Mouse (Mus musculus) CD8-positive naive resting alpha-beta T cell, adult 2 months (primary cell): ENCODE results near the gene Pdzd2.

Source experiments
- DNase-seq, 2 experiments: peaks; one replicate each; pipeline ENCODE4 v3.0.0; 2022; ENCODE audit warnings: low read depth in 2 of 2, low spot score in 2 of 2

Gene Pdzd2

GRCm38 (mm10) chr15:12362001-12362700, 377.6 kb downstream of the Pdzd2 start:
- no peak for DNase-seq

- no peak for DNase-seq
Measured at GRCm38 (mm10) chr15:12360519-12361212, 379.1 kb downstream of the Pdzd2 start.

- no peak for DNase-seq
Measured at GRCm38 (mm10) chr15:12358384-12358783, 381.3 kb downstream of the Pdzd2 start.

GRCm38 (mm10) chr15:12357459-12357858, 382.3 kb downstream of the Pdzd2 start:
- no peak for DNase-seq

- DNase-seq, result no peak
Measured at GRCm38 (mm10) chr15:12355907-12356306, 383.8 kb downstream of the Pdzd2 start.

- DNase-seq, result no peak
Measured at GRCm38 (mm10) chr15:12355261-12355660, 384.5 kb downstream of the Pdzd2 start.

- DNase-seq, result no peak
Measured at GRCm38 (mm10) chr15:12354281-12354810, 385.4 kb downstream of the Pdzd2 start.

- no peak for DNase-seq
Measured at GRCm38 (mm10) chr15:12351470-12351869, 388.3 kb downstream of the Pdzd2 start.

- DNase-seq, result no peak
Measured at GRCm38 (mm10) chr15:12349840-12350239, 389.9 kb downstream of the Pdzd2 start.

- no peak for DNase-seq
Measured at GRCm38 (mm10) chr15:12348950-12349349, 390.8 kb downstream of the Pdzd2 start.

- DNase-seq, result no peak
Measured at GRCm38 (mm10) chr15:12346916-12347315, 392.8 kb downstream of the Pdzd2 start.

GRCm38 (mm10) chr15:12341401-12341758, 398.3 kb downstream of the Pdzd2 start:
- DNase-seq, result no peak

GRCm38 (mm10) chr15:12340536-12341400, 399.0 kb downstream of the Pdzd2 start:
- no peak for DNase-seq

- DNase-seq, result no peak
Measured at GRCm38 (mm10) chr15:12337779-12338137, 402.0 kb downstream of the Pdzd2 start.

- DNase-seq, result no peak
Measured at GRCm38 (mm10) chr15:12337030-12337778, 402.5 kb downstream of the Pdzd2 start.

- DNase-seq, result no peak
Measured at GRCm38 (mm10) chr15:12334381-12334780, 405.3 kb downstream of the Pdzd2 start.

GRCm38 (mm10) chr15:12331300-12331699, 408.4 kb downstream of the Pdzd2 start:
- DNase-seq, result no peak

GRCm38 (mm10) chr15:12330892-12331291, 408.8 kb downstream of the Pdzd2 start:
- no peak for DNase-seq

GRCm38 (mm10) chr15:12330389-12330788, 409.3 kb downstream of the Pdzd2 start:
- DNase-seq, result no peak

- no peak for DNase-seq
Measured at GRCm38 (mm10) chr15:12324326-12324725, 415.4 kb downstream of the Pdzd2 start.
